Mouse (Mus musculus) hematopoietic stem cell, adult 5-6 weeks (primary cell): Measurements from ENCODE around the gene Iars. TPM values are rescaled to one million over a fixed set of nuclear protein-coding genes. Genes with fewer than 3 reads are reported as not detected.
"Not testable (repeated sequence)": the region's sequence is repeated elsewhere in the genome, so short reads cannot be mapped to it uniquely, and the experiment has no call there.

Source experiments
- ATAC-seq, 2 experiments: fragments of 125-278 bp in 1 of 2; replicated peaks in 1 of 2; 2 replicates each; pipeline ENCODE4 v1.8.0; 2016 to 2017; ENCODE audit warnings: inconsistent platforms in 2 of 2, mild to moderate bottlenecking in 2 of 2, moderate number of reproducible peaks in 2 of 2, low read depth in 1 of 2, moderate TSS enrichment in 1 of 2; ENCODE audit not compliant: low FRiP score in 2 of 2, poor library complexity in 2 of 2, severe bottlenecking in 2 of 2, insufficient read depth in 1 of 2, low TSS enrichment in 1 of 2
- total RNA-seq: library from RNA; stranded (forward); fragments of 172-1452, 232-1000 nt; gene quantifications from 2 replicates; pipeline ENCODE4 v1.2.3, GENCODE M21; 2017

Gene Iars
- total RNA-seq, 1 experiment from 2014 or later: 63.5 TPM

DNA sequence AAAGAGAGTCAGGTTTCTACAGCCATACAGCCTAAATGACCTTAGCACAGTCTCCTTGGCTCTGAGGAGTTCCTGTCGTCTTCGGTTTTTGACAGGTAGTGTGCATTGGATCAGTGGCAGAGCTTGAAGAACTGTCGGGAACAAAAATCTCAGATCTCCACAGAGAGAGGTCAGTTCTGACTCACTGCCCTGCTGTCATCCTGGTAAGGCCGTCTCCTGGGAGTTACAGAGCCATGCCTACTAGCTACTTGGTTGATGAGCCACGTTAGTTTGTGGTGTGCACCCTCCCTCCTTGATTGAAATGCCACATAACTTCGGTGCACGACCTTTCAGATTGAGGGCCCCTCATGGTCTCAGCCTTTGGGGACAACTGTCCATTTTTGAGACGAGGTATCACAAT is 26.4 kb downstream of the Iars start:
- ATAC-seq: no peak

DNA sequence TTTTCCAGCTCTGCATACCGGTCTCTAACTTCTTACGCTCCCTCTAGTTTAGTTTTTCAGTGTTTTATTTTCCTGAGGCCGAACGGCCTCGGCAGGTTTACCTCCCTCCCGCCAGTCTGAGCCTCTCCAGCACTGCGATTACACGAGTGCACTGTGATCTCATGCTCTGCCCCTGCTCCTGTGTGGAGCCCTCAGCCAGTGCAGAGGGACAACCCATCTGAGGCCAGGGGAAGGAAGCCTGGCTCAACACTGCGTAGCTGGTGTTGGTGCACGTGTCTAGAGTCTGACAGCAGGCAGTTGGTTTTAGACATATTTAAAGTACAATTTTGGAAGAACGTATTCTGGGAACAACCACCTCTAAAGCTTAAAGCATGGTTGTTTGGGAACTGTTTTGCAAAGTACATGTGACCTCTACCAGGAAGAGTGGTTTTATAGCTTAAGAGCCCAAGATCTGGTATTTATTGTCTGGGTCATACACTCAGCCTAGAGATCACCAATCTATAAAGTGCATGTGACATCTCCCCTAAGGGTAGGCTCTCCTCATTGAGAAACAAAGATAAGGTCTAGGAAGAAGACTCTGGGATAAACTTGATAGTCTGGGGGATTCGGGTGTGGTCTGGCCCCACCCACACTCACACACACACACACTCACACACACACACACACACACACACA is 30.3 kb downstream of the Iars start:
- no peak for ATAC-seq

DNA sequence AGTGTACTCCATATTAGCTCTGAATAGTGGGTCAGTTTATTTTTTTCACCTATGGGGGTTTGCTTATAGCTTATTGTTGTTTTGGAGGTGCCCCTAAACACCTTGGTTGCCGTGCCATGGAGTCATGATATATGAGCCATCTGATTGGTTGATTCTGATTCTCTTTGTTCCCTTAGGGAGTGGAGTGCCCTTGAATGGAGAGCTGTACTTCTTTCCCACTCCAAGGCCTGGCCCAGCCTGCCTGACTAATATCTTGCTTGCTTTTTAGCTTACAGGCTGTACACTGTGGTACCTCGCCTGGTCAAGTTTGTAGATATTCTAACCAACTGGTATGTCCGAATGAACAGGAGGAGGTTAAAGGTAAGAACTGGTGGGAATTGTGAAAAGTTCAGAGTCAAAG is 37.4 kb downstream of the Iars start:
- no peak for ATAC-seq

DNA sequence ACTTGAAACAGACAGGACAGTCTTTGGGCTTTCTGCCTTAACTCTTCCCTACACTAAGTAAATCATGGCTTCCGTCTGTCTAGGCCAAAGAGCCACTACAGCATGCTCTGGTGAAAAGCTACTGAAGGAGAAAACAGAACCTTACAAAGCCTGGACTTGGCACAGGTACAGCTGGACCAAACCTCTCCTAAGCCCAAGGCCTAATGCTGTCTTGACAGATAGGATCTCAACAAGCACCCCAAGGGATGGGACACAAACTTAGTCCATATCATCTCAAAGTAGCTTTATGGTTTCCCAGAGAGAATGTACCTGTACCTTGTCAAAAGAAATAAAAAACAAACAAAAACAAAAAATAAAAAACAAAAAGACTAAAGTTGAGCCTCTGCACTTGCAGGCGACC is 54.5 kb downstream of the Iars start:
- ATAC-seq: no peak

DNA sequence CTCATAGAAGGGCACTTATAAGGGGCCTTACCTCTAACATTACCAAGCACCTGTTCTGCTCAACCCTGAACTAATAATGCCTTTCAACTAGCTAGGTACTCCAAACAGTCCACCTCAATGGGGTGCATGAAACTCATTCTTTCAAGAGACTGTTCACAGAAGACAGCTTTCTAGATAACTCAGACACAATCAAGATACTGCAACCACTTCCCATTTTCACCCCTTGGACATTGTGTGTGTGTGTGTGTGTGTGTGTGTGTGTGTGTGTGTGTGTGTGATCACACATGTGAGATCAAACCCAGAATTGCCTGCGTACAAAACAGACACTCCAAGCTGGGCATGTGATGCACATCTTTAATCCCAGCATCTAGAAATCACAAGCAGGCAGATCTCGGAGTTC is 56.1 kb downstream of the Iars start:
- no peak for ATAC-seq

DNA sequence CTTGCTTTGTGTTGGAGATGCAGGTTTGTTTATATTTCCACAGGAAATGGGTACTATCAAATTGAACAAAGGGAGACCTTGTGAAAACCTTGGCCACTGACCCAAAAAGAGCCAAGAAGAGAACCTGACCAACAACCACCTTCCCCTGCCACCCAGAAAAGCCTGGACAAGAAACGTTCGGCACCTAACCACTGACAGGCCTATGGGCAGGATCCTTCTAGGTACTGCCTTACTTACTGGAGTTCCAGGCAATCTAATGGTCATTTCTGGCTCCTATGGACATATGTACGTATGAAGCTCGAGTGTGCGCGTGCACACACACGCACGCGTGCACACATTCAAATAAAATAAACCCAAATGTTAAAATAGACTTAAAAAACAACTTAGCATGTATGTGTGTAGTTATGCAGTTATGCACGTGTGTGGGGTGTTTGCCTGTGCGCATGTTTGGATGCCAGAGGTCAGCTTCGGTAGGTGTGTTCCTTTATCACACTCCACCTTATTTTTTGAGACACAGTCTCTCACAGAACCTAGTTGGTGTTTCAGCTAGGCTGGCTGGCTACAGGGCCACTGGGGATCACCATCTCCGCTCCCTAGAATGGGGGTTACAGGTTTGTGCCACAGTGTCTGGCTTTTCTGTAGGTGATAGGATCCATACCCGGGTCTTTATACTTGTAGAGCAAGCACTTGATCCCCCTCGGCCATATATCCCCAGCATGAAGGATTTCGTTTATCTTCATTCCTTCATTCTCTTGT is 59.6 kb downstream of the Iars start:
- no peak for ATAC-seq

DNA sequence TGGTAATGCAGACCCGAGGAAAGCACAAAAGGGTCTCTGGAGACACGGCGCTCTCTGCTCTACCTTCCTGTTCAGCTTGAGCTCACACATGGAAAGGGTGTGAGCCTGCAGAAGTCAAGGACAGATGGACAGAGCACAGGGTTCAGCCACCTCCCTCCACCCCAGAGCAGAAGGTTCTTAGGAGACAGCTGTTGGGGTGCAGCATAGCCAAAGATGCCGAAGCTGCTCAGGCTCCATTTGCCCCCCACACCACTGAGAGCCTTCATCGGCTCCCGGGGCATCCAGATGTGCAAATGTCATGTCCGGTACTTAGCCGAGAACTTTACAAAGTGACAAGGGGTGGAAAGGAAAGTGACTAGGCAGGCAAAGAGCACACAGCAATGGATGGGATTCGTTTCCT is 74.7 kb downstream of the Iars start:
- ATAC-seq: no peak

DNA sequence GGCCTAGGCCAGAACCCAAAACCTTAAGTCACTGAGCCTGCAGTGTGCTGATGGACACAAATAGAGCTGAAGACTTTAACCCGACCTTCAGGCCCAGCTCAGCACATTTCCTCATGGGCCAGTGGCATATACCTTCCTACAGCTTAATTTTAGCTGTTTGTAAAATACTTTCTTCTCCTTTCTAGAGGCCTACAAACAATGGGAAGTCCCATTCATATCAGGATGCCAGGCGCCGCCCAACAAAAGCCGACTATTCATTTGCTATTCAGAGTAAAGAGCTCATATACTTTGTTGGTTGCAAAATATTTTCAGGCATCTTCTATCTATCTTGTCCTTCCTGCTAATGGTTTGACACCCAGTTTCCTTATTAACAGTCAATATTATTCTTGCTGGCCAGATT is 76.1 kb downstream of the Iars start:
- no peak for ATAC-seq

DNA sequence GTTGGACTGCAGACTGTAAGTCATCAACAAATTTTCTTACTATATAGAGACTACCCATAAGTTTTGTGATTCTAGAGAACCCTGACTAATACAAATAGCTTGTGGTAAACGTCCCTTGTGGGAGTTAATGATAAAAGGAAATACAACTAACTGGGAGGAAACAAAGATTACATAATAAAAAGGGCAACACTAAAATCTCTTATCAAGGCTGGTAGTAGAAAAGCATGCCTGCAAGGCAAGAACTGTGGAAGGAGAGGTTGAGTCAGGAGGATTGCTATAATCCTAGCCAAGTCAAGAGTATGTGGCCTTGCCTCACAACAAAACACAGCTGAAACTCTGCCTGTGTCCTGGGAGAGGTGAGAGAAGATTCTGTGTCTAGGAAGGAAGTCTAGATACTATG is 78.8 kb downstream of the Iars start:
- ATAC-seq: no peak

DNA sequence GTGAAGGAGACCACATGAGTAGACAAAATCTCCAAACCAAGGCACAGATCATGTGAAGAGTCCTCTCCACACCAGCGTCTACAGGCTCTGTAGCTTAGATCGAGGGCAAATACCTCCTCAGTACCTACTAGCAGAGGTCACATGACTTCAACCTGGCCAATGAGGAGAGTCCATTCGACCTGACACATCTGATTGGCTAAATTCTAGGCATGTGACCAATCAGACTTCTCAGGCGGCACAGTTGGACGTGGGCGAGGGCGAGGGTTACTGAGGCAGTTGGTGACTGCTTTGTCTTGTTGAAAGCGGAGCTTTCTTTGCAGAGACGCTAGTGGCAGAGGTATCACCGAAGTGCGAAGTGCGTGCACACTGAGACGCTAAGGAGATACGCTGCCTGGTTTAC is 80.3 kb downstream of the Iars start:
- ATAC-seq: no peak

DNA sequence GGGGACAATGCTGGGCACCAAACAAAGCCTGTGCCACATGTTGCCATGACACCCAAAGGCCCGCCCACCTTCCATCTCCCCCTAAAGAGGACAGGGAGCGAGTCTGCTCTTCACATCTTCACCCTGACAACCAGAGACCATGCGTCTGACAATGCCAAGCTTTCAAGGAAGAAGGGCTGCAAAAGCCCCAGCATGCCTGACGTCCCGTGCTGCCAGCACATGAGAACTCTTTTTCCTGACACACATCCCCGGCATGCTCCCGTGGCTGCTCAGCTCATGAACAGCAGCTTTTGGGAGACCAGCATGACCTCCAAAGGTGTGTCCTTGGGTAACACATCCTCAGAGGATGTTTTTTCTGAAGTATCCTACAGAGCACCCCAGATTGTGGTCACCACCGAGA is 83.4 kb downstream of the Iars start:
- no peak for ATAC-seq

DNA sequence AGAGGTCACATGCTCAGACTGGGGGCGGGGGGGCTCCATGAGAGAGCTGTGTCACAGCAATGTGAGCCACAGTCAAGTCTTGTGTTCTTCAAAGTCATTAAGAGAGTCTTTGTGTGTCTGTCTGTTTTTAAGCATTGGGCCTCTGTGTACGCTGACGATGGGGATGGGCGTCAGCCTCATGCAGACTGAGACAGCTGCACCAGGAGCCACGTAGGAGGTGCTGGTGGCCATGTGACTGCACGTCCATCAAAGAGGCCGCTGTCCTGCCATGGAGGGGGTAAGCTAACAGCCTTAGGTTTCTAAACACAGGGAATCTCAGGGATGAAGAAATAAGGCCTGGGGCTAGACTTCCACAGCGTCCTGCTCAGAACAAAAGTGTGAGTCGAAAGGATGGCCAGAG is 84.4 kb downstream of the Iars start:
- ATAC-seq: no peak

DNA sequence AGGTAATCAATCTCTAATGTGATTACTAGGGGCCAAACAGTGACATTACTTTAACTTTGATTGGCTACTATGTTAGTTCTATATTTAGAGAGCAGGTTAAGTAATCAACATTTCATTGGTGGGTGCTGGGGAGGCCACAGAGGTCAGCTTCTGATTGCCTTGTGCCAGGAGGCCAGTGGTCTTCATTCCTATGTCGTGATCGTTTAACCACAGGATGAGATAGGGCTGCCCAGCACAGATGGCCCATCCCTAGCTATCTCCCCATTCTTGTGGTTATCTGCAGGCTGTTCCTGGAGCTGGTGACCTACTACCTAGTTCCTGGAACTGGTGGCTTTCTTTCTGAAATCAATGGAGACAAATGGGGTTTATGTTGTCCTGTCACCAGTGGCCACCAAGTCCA is 86.1 kb downstream of the Iars start:
- ATAC-seq: no peak

DNA sequence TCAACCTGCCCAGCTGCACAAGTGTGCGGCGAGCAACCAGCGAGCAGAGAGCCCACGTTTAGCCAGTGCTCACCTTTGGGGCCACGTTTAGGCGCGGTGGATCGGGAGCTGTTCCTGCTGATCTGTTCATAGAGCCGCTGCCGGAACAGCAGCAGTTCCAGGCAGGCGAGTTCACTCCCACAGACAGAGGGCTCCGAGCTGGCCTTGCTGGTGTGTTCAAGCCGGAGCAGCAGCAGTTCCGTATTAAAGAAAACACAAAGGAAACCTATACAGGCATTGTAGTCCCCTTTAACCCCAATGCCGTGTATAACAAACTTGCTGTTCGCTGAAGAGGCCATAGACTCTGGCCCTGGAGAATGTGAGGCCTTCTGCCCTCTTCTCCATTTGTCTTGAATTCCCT is 87.2 kb downstream of the Iars start:
- ATAC-seq: no peak

DNA sequence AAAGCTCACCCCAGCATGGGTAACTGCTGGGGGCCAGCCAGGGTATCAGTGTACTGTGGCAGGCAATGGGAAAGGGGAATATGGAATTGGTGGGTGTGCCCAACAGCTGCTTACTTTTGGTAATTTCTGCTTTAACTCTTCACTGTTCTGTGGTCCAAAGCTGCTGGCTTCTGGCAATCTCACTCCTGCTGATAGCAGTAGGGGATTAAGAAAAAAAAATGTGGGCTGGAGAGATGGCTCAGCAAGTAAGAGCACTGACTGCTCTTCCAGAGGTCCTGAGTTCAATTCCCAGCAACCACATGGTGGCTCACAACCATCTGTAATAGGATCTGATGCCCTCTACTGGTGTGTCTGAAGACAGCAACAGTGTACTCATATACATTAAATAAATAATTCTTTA is 89.6 kb downstream of the Iars start:
- not testable (repeated sequence) for ATAC-seq

Other genes starting within 250 kb of the Iars start
- gene Tes3-ps, start 188.8 kb upstream of the Iars start, total RNA-seq: 4.7 and 10.5 TPM in 2 replicates
- 0.25 and 0.69 TPM in 2 replicates for gene Ecm2, start 177.3 kb upstream of the Iars start, total RNA-seq
- gene Aspn, start 137.7 kb upstream of the Iars start, total RNA-seq: not detected in 2 replicates
- not detected in 2 replicates for gene Omd, start 99.6 kb upstream of the Iars start, total RNA-seq
- 0.38 TPM in 1 of 2 replicates, not detected in the other for gene Ogn, start 74.1 kb upstream of the Iars start, total RNA-seq
- 18.9 and 36.8 TPM in 2 replicates for gene Cenpp, start 29.3 kb upstream of the Iars start, total RNA-seq
- 51.5 and 76.6 TPM in 2 replicates for gene Nol8, start 29.0 kb upstream of the Iars start, total RNA-seq
- gene Gm30302, start 116.9 kb downstream of the Iars start, total RNA-seq: not detected in 2 replicates